Mouse (Mus musculus): ENCODE data around the gene Crtap.

- TF ChIP-seq EP300 (IDR thresholded peaks at IDR 0.05; ENCODE audit: insufficient read depth, low read depth, low read length): no peak
- no peak for TF ChIP-seq CTCF (IDR thresholded peaks at IDR 0.05; ENCODE audit: low read depth, low read length)
Measured at GRCm38 (mm10) chr9:114377168-114377567, 13.3 kb downstream of the Crtap start.

Data from ES-Bruce4 (cell line).